Mouse (Mus musculus) bone marrow macrophage, adult 2 months (primary cell): ENCODE data around the gene Pafah2.

ENCODE experiments used
- CTCF ChIP-seq: IDR thresholded peaks from 2 replicates; pipeline ENCODE4 v1.5.1; 2012; ENCODE audit warnings: low read depth, mild to moderate bottlenecking, low read length, moderate library complexity
- POLR2A ChIP-seq: IDR thresholded peaks from 2 replicates; pipeline ENCODE4 v1.6.1; 2012; ENCODE audit warnings: mild to moderate bottlenecking, low read depth, low read length, borderline replicate concordance

DNA sequence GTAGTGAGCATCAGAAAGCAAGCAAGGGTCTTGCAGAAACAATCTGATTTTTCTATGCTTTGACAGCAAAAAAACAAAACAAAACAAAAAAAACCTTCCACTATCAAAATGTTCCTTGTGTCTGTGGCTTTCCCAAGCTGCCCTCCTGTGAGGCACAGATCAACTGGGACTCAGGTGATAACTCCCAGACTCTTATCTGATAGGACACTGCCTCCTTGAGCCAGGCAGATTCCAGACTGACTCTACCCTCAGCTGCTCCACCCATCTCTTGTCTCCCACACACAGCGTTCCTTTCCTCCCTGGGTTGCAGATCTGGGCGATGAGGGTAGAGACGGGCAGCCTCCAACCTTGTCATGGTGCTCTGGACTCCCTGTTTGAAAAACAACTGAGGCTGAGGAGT, 43.0 kb downstream of the Pafah2 start:
- no peak for TF ChIP-seq POLR2A
- TF ChIP-seq CTCF = no peak
